Mouse (Mus musculus) myocyte (in vitro differentiated cells): Measurements from ENCODE around the gene Ppp2r3a.

Experiments used
- POLR2A ChIP-seq: IDR thresholded peaks from one replicate; pipeline ENCODE4 v1.6.1; 2011; ENCODE audit warnings: low read depth, mild to moderate bottlenecking, control low read depth, moderate library complexity; ENCODE audit not compliant: insufficient read length
- POLR2AphosphoS2 ChIP-seq: IDR thresholded peaks from one replicate; pipeline ENCODE4 v1.6.1; 2011; ENCODE audit warnings: low read depth, control low read depth; ENCODE audit not compliant: insufficient read length
- SRF ChIP-seq: IDR thresholded peaks from one replicate; pipeline ENCODE4 v1.6.1; 2011; ENCODE audit warnings: low read depth; ENCODE audit not compliant: control insufficient read depth, insufficient read length
- TCF12 ChIP-seq: IDR thresholded peaks from one replicate; pipeline ENCODE4 v1.6.1; 2011; ENCODE audit warnings: mild to moderate bottlenecking, control low read depth; ENCODE audit not compliant: poor library complexity, insufficient read depth, severe bottlenecking
- USF1 ChIP-seq: IDR thresholded peaks from one replicate; pipeline ENCODE4 v1.6.1; 2011; ENCODE audit warnings: low read depth, mild to moderate bottlenecking, control low read depth, moderate library complexity

- TF ChIP-seq POLR2AphosphoS2 (no peak), USF1 (no peak), POLR2A (no peak), SRF (no peak), TCF12 (no peak)
Observed at GRCm38 (mm10) chr9:101265546-101265945, 14.0 kb upstream of the Ppp2r3a start.
